Mouse (Mus musculus): Measurements from ENCODE around the gene Stoml1.
A peak's percentile ranks its signal among the peaks of the same experiment; 100 is the strongest.

Gene Stoml1

DNA sequence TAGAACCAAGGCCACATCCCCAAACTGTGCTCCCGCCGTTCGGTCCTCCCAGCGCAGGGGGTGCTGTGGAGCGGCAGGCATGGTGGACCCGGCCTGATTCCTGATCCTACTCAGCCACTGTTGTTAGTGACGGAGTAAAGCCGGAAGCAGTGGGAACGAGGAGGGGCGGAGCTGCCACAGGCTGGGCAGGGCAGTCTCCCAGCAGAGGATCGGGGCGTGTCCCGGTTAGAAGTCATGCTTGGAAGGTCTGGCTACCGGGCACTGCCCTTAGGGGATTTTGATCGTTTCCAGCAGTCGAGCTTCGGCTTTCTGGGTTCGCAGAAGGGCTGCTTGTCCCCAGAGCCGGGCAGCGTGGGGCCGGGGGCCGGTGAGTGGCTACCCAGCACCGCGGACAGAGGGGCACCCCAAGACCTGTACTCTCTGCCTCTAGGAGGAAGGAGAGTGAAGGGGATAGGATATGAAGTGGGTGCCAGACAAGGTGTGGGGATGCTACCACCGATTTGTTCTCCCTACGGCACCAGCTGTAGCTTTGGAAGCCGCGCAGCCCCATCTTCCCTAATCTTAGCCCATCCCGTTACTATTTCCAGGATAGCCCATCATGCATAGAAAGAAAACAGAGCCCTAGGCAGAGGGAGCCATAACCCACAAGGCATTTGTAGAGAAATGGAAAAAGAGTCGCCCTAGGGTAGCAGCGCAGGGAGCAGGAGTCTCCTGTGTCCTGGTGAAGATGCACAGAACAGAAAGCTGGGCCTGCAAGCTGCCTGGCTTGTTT lies at the start of gene Stoml1:
Gene Stoml1, plus strand, starts transcription at position 132 of the 772 bp plus-strand sequence.
- peak; percentile 94 for DNase-seq

DNA sequence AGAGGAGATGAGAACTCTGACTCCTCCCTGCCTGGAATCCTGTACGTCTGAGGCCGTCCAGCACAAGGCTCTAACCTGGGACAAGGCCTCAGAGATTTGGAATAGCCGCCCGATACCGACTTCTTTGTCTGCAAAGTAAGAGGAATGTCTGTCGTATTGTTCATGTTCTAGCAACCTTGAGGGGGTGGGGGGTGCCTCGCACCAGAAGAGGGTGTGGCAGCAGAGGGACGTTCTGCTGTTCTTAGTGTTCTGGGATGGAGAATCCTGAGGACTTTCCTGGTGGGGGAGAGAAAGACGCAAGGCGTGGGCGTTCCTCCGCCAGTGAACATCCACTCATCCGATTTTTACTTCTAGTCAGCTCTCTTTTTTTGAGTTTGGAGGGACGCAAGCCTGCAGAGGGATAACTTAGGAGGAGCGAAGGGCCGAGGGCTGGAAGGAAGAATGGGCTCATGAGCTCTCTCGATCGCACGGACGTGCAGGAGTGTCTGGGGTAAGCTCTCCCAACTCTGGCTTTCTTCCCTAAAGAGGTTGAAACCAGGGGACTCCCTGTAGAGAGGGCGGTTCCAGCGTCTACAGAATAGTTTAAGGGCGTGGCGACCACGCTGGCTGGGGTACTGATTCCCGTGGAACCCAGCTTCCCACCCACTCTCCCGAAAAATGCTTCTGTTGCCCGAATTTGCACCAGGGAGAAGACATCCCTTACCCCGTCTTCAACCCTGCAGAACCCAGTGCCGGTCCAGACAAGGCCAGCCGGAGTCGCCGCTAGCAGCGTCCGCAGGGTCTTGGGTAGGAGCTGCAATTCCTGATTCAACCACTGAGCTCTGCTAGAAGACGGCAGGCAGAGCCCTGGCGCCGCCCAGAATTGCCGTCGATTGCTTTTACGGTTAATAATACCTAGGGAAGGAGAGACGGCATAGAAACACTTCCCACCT lies 49.2 kb upstream of the Stoml1 start, which contains the start of the genes Islr and Islr2:
Gene Islr, minus strand, starts transcription at position 791 of the 932 bp plus-strand sequence.
Gene Islr2, minus strand, starts transcription at position 804 of the 932 bp plus-strand sequence.
- DNase-seq = peak; percentile 58 to 60

DNA sequence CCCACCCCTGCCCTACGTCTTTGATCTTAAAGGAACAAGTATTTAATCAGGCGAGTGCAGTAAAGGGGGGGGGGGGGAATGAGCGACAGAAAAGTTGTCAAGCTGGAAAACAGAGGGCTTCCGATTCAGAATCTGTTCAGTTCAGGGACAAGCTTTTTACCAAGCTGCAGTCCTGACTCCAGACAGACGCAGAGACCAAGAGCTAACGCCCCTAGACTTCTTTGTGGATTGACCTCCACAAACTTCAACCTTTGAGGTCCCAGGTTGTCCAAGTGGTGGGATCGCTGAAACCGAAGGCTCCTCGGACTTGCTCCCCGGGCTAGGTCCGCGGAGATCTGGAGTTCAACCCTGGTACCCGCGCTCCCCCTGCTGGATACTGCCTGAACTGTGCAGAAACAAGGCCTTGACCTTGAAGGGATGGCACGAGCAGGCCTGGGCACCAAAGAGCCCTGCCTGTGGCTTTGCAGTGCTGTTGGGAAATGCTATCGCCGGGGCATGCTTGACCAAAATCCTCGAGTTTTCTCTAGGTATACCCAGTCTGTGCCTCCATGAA lies 48.4 kb upstream of the Stoml1 start:
- peak; percentile 84 to 91 for DNase-seq

DNA sequence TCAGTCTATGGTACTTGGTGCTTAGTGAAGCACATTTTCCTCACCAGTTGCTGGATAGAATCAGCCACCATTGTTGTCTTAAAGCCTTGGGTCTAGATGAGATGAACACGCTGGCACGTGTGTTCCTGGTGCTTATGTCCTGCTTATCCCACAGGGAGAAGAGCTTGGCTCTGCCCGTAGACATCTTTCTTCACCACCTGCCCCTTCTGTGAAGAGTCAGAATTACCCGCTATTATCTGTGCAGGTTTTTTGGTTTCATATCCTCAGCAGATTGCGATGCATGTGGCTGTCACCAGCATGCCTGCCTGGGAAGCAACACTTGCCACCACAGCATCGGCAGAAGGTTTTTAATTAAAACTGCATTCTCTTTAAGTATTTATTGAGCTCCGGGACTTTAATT lies 47.0 kb upstream of the Stoml1 start:
- DNase-seq = no peak

DNA sequence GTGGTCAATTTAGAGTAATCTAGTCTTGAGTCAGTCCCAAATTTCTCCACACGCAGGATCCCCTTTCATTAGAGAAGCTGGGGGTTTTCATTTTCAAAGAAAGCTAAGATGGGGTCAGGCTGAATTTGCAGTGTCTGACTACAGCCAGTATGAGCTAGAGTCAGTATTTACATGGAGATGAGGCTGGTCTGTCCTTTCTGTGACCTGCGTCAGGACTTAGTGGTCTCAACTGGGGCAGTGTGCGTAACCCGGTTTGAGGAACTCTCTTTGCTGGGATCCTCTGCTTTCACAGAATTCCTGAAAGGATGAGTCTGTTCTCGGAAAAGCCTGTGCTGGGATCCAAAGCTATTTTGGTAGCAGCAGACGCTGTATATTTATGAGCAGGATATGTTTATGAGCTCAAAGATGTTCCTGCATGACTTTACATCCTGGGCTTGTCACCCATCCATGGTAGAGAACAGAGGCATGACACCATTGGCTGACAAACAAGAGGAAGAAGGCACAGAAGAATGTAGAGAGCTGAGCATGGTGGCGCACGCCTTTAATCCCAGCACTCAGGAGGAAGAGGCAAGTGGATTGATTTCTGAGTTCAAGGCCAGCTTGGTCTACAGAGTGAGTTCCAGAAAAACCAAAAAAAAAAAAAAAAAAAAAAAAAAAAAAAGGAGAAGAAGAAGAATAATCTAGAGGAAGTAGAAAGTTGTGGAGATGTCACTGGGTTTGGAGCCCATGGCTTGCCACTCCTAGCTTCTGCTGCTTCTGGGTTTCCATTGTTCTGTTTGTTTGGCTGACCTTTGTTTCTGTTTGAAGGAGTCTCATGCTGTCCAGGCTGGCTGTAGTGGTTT lies 43.3 kb upstream of the Stoml1 start:
- no peak for DNase-seq

DNA sequence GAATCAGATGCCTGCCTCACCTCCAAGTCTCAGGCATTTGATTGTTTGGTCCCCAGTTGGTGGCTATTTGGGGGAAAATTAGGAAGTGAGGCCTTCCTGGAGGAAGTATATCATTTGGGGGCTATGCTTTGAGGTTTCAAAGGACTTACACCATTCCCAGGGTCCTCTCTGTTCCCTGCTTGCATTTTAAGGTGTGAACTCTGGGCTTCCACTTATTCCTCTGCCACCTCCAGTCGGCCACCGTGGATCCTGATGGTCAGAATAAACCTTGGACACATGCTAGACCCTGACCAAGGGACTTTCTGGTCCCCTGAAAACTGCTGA lies 42.7 kb upstream of the Stoml1 start:
- no peak for DNase-seq

DNA sequence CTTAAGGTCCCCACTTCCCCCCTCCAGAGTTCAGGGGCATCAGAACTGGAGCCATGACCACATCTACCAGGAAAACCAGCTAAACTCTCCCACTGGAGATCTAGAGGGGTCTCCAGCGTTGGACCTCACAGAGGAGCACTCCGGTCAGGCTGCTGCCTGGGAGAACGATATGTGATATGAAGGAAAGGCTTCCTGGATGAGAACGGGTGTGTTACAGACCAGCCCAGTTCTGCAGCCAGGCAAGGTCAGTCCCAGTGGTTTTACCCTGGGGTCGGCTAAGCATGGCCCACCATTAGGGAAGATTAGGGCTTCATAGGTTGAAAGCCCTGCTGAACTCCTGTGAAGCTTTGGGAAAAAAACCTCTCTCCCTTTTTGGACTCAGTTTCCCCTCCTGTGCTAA lies 39.6 kb upstream of the Stoml1 start:
- no peak for DNase-seq

DNA sequence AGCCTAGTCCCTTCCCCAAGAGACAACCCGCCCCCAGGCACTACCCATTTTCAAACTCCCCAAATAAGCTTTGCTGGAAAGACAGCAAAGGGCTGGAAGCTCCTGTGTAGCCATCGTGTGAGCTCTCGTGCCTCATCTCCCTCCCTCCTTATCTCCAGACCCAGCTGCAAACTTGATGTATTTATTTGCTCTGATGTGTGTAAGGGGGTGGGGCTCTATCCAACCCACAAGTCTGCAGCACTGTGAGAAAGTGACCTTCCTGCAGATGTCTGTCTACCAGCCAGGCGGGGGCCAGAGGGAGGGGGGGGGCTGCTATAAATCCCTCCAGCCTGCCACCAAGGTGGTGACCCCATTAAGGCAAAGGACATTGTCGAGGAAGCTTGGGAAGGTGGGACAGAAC lies 39.1 kb upstream of the Stoml1 start:
- DNase-seq = no peak

DNA sequence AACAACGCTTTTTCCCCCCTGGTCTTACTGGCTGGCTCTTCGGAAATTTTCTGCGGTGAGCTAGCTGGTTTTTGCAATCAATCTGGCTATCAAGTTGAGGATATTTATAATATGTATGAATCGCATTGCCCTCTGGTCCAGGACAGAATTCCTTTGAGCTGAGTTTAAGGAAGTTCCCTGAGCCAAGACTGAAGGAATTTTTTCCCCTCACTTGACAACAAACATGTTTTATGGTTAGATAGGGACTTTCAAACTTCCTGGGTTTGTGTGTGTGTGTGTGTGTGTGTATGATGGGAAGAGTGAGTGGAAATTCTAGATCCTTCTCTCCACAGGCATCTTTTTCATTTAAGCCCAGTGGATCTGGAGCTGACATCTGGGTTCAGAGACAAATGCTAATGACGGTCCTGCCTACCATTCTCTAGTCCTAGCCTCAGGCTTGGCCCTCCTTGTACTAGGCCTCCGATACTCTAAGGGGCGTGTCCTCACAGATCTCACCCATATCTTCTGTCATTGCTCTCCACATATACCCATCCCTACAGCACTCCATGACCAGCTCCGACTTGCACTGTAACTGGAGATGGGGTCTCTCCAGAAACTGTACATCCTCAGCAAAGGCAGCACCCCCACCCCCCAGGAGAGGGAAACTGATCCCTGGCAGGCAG lies 38.3 kb upstream of the Stoml1 start:
- DNase-seq = no peak

DNA sequence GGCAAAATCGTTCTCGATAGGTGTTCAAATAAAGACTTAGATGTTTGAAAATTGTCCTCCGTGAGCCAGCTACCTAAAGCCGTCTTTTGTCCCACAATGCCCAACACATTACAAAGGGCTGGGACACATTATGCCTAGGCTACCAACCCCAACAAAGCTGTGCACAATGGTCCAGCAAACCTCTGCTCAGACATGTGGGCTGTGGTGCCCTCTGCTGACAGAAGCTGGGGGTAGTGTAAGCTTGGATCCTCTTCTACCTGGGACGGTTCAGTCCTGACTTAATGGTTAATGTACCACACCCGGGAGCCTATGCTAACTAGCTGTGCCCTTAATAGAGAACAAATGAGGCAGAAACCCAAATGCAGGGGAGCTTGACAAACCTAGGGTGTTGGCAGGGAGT lies 36.6 kb upstream of the Stoml1 start:
- peak in 1 of 2 experiments; percentile 33 for DNase-seq

DNA sequence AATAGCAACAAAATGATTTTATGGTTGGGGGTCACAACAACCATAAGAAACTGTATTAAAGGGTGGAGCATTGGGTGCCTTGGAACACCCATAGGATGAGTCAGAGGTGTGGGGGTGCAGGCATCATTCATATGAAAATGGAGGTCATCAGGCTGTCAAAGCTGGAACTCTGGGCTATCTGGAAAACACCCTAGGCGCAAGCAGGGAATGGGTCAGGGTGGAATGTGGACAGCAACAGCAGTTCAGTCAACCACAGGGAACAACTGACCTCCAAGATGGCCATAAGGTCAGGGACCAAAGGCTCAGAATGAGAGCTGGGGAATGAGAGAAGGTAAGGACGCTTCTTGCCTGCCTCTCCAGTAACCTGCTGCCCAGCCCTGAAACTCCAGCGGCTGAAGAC lies 34.4 kb upstream of the Stoml1 start:
- no peak for DNase-seq

DNA sequence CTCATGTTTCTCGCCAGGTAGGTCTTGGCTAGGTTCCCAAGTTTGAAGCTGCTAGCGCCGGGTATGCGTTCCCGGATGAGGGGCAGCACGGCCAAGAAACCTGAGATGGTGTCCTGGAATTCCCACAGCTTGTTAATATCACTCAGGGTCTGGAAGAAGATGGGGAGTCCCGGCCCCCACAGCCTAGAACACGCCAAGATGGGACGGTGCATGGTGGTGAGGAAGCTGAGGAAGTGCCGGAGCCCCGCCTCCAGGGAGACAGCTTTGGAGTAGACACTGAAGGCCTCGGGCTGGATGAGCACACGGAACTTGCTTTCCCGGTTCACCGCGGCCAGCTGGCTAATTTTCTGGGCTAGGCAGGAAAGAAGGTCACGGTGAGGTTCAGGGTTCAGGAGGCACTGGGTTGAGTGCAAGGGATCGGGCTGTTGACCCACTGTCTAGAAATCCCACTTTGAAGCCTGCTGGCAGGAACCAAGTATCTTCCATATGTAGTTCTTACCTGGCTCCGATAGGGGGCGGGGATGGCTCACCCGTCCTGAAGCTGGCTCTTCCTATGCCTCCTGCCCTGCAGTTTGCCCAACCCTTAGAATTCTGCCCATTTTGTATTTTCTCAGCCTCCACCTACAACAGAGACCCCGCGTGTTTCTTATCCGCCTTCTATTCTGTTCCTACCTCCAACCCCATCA lies 32.6 kb upstream of the Stoml1 start:
- no peak for DNase-seq

DNA sequence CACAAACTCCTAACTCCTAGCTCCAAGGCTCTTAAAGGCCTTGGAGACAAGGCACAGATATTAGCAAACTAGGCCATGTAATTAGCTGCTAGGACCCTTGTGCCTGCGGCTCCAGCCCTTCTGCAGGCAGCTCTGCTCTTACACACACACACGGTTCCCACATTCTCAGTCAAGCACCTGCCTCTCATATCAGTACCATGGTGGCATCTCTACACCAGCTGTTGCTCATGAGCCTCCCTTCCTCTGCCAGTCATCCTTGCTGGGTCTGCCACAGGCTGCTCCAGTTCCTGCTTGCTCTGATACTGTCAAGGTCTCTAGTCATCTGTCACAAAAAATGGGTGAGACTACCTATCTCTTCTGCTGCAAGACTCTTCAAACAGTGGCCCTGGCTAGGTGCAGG lies 28.6 kb upstream of the Stoml1 start:
- DNase-seq = no peak

DNA sequence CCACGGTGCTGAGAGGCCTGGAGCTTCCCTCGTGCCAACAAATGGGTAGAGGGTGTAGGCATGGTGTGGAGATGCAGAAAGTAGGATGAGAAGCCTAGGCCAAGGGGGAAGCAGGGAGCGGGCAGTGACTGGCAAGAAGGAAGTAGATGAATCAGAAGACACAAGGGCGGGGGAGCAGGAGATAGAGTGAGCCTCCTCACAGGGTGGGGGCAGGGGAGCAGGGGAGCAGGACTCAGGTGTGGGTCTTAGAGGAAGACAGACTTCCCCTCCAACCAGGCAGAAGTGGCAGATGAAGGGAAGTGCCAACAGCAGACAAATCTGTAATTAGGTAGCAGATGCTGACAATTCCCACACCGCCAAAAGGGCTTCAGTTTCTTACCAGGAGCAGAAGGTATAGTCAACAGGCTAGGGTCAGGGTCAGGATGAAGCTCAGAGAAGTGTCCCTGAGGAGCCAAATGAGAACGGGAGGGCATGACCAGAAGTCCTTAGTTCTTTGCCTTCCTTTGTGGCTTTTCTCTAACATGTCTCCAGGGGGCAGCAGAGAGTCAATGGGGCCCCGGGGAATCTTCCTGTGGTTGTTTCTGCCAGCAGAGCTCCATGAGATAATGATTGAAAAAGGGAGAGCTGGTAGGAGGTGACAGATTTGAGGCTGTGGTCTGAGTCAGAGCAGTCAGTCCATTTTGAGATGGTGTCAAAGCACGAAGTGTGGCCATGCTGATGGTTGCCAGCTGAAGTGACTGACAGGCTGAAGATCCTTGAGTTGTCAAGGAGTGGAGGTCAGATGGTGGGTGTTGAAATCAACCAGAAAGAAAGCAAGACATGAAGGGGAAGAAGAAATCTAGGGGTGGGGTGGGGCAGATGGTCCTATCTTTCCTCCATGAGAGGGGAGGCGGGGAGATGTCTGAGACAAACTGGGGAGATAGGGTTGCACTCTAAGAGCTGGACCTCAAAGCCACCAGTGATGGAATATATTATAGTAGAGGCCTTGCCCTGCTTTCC lies 26.8 kb upstream of the Stoml1 start:
- DNase-seq = peak; percentile 46 to 53

DNA sequence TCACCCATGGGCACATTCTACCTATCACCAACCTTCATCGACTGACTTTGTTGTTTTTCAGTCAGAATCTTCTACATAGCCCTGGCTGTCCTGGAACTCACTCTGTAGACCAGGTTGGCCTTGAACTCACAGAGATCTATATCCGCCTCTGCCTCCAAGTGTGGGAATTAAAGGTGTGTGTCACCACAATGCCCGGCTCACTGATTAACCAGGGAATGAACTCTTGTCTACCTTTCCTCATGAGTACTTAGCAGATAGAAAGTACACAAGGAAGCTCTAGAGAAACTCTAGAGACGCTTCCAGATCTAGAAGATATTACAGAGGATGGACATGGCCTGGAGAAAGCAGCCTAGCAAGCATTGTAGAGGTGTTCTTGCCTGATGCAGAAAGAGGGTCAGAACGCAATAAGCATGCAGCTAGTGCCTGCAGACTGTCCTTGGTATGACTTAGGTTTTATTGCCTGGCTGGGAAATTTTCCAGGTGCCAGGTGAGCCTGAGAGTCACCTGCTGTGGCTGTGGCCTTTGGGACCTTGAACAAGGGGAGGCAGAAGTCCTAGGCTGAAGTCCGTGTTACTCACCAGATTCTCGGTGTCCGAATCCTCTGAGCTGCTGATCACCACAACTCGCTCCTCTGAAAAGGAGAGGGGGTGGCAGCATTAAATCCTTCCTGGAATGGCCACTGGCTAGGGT lies 24.0 kb upstream of the Stoml1 start:
- DNase-seq = no peak

DNA sequence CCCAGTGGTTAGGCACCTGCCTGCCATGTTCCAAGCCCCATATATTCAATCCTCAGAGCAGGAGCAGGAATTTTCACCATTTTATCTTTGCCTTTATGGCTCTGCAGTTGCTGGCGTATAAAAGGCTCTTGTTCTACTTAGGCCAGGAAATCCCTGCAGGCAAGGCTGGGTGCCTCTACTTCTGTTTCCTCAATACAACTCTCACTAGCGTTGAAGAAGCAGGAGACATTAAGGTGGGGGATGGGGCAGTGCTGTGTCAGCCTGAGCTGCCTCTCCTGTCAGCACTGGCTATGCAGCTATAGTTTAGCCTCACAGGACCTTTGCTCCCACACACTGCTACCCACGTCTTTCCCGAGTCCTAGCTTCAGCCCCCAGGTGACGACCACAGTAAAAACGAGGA lies 21.2 kb upstream of the Stoml1 start:
- no peak for DNase-seq

DNA sequence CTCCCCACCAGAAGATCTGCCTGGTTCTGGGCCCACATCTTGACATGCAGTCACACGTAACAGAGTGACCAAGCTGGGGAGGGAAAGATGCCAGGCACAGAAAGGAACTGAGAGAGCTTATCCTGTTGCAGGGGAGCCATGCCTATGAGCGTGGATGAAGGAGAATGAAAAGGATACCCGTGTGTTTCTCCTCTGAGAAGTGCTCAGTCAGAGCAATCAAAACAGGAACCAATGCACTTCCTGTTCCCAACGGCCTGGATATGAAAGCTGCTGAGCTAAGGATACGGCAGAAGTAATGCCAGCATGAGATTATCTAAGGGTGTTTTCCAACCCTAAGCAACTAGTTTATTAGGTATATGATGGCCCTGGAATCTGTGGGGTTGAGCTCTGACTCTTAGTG lies 20.6 kb upstream of the Stoml1 start:
- no peak for DNase-seq

DNA sequence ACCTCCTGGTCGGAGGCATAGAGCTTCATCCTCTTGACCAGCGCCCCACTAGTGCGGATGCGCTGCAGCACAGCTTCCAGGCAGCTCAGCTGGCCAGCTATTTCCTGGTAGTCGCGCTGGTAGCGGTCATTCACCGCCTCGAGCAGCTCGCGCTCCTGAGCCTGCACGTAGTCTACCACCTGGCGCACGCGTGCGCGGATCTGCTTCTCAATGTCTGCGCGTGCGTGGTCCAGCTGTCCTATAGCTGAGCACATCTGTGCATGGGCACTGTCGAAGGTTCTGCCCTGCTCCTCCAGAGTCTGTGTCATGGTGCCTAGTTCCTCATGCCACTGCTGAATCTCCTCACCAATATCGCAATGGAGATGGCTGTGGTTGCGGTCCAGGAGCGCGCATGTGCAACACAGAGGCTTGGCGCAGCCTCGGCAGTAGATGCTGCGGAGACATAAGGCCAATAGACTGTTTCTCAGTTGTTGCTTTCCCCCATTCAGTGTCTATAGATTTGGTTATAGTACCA lies 18.4 kb upstream of the Stoml1 start:
- DNase-seq = no peak

DNA sequence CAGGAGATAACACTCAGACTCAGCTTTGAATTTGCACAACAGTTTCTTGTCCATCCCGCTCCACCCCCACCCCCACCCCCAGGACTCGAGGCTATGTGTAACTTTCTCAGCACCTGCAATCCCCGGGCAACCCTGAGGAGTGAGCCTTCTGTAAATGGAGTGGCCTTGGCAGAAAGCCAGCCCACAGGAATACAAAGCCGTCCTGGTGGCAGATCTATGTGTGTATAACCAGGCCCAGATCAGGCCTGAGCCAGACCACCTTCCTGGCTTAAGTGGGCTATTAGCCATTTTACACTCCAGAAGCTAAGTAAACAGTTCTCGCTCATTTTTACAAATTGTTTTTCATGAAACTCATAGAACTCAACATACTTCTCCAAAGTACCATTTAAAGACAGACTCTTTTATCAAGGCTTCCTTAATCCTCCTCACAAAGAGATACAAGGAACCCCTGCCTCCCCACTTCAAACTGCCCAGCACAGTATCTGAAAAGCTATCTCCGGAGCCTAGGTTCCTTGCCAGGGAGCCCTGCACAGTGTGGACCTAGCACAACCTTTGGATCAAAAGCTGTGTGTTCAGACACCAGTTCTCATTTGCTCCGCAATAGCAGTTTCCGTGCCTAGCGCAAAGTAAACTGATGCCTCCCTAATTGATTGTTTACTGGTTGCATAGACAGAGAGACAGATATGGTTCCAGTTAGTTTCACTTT lies 11.0 kb upstream of the Stoml1 start:
- no peak for DNase-seq

Measured in thymus, postnatal 36 days (tissue).